Mouse (Mus musculus) frontal cortex, postnatal 36 days (tissue): ENCODE results near the gene Fstl5.
"Not testable (repeated sequence)": the region's sequence is repeated elsewhere in the genome, so short reads cannot be mapped to it uniquely, and the experiment has no call there.

Experiments
- DNase-seq, 2 experiments: peaks; one replicate each; pipeline ENCODE4 v3.0.0; 2022; ENCODE audit warnings: low spot score in 2 of 2

Gene Fstl5

DNA sequence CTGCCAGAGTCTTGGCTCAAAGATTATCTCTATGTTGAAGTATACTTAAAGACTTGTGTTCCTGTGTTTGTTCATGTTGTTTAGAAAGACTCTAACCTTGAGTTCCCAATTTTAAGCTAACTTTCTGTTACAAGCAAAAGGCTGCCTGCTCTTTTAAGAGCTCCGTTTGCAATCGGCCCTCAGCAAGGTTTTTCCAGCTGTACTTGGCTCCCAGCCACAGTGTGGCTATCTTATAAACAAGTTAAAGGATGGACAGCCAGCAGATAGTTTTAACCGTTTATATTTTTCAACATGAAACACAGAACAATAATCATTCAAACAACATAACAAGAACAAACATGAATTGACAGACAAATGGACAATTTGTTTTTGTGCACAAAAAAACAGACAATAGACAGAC is 433.8 kb downstream of the Fstl5 start:
- DNase-seq = not testable (repeated sequence)

DNA sequence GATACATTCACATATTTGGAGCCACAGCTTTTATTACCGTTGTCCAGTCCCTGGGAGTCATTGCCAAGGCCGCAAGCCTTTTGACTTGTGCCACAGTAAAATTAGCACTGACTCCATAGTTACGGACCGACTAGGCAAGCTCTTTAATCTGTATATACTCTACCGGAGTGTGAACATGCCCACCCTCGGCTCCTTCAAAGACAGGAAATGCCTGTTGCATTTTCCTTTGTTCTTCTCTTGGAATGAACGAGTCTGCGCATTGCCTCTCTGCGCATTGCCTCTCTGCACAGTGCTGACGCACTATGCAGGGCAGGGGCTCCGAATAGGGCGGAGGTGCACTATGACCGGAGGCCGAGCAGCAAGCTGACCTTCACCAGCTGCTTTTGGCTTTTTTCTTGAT is 434.7 kb downstream of the Fstl5 start:
- no peak for DNase-seq

DNA sequence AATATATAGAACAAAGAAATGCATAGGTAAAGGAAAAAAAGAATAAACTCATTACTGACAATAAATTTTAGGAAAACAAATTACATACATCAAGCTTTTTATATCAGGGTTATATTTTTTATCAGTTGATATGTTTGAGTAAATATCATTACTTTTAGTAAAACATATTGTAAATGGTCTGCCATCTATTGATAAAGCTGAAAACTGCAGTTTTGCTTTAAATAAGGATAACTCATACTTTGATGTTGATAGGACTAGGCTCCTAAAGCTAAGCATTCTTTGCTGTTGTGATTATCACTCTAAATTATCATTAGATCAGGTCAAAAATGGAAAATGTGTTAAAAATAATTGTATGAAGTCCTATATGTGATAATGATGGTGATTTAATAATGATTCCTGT is 493.3 kb downstream of the Fstl5 start:
- DNase-seq = no peak

DNA sequence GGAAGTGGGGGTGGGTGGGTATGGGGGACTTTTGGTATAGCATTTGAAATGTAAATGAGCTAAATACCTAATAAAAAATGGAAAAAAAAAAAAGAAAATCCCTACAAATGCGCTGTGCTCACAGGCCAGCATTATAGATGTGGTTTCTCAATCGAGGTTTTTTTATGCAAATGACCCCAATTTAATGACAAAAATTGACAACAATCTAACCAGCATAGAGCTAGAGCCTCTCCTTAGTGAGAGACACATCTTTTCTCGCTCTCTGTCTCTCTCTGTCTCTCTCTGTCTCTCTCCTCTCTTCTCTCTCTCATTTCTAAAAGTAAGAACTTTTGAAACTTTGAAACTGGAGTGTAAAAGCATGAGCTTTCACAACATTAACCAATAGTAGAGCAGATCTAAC is 498.4 kb downstream of the Fstl5 start:
- no peak for DNase-seq

- DNase-seq = no peak
These were observed 499.0 kb downstream of the Fstl5 start for GRCm38 (mm10) chr3:76572920-76573541.

- DNase-seq = no peak
These were observed 519.1 kb downstream of the Fstl5 start for GRCm38 (mm10) chr3:76593148-76593547.

DNA sequence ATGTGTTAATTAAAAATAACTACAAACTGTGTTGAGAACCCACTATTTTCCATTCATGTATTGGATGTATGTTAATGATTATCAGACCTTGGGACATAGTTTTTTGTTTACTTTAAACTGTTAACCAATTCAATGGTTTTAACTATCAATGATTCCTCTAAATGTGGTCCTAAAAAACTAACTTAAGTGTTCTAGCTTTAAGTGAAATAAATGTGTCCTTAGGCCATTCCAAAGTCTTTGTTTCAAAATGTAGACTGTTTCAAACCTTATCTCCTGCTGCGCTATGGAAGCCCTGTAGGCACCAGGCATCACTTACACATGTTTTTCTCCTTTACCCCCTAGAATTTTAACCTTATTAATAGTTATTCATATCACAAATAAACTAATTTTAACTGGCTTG is 546.0 kb downstream of the Fstl5 start:
- DNase-seq = no peak

- DNase-seq = no peak
These were observed 580.2 kb downstream of the Fstl5 start for GRCm38 (mm10) chr3:76654243-76654642.

DNA sequence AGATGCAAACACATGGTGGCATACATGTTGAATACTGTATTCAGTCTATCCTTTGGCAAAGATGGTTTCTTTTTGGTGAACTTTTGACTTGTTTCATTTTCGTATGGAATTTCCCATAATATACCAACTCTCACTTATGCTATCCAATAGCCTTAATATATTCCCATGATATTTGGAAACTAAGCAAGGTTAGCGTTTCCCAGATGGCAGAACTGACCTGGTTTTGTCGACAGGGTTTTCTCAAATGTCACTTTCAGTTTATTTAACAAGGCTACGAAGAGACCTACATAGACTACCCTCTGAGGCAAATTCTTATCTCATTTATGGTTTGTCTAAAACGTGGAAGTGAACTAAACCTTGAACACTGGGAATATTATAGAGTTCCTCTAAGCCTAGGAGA is 596.8 kb downstream of the Fstl5 start:
- no peak for DNase-seq

DNA sequence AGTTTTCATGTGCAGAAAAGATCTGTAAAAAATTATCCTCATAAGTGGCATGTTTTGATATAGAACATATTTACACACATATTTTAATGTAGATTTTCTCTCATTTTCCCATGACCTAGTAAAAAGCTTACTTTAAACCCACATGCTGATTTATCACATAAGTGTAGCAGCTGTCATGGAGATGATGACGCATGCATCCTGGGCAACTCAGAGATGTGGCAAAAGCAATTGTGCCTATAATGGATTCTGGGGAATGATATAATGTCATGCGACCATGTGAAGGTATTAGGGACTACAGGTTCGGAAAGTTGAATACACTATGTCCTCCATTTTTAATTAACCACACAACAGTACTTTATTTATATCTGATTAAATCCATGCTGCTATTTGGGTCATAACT is 601.9 kb downstream of the Fstl5 start:
- peak; percentile 4 to 8 for DNase-seq

DNA sequence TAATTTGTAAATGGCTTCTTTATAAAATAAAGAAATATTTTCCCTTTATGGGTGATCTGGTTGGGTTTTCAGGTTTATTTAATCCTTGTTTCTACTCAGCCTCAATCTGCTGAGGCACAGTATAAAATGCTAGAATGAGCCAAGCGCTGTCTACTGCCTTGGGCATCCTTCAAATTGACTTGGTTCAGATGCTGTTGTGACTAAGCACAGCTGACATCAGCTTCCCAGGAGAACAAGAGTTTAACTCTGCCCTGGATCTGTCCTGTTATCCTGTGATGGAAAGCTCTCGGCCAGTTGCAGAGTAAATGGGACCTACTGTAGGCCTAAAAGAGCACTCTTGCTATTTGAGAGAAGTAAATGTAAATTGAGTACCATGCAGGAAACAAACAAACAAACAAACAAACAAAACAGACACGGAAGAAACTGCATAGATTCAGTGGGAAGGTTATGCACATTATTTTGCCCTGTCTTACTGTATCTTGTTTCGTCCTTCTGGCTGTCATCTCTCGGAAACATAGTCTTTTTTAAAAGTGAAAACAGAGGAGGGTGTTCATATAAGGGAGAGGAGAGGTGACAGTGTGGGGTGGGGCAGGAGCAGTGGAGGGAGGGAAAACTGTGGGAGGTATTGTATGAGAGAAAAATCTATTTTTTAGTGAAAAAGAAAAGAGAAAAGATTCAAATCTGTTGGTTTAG is 605.9 kb downstream of the Fstl5 start:
- DNase-seq = peak in 1 of 2 experiments; percentile 20

DNA sequence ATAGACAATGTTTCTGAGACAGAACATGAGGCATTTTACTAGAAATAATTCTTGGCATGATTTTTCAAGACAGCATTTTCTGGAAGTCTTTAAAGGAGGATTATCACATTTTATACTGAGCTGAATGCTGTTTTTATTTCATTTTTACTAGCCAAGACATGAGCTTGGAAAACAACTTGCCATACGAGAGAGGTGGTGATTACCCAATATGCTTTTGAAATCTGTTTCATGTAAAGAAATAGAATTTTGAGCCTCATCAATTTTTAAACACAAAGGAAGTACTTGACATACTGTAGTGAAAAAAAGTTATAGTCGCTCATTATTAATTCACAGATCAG is 606.4 kb downstream of the Fstl5 start:
- DNase-seq = no peak

DNA sequence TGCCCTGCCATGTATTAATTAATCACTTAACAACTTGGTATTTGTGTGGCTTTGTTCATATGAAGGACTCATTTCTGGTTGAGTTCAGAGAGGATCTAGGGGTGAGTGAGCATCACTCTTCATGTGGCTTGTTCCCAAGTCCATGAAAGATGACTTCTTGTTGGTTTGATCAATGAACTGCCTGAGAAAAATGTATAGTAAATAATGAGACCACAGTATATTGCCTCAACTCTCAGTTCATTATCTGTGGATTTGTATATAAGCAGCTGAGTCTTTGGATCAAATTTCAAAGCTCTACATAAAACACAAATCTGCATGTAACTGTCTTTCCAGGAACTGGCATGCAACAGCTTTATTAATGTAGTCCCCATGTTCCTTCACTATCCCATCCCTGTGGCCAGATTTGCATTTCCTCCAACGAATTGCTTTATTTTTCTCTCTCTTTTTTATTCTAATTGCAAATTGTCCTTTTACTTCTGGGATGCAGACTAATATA is 623.1 kb downstream of the Fstl5 start:
- no peak for DNase-seq

GRCm38 (mm10) chr3:76739221-76739620 is 665.2 kb downstream of the Fstl5 start:
- no peak for DNase-seq
